Mouse (Mus musculus): ENCODE data around the gene Nutf2.
A peak's percentile ranks its signal among the peaks of the same experiment; 100 is the strongest.
"Not testable (repeated sequence)": the region's sequence is repeated elsewhere in the genome, so short reads cannot be mapped to it uniquely, and the experiment has no call there.

Nutf2 gene

DNA sequence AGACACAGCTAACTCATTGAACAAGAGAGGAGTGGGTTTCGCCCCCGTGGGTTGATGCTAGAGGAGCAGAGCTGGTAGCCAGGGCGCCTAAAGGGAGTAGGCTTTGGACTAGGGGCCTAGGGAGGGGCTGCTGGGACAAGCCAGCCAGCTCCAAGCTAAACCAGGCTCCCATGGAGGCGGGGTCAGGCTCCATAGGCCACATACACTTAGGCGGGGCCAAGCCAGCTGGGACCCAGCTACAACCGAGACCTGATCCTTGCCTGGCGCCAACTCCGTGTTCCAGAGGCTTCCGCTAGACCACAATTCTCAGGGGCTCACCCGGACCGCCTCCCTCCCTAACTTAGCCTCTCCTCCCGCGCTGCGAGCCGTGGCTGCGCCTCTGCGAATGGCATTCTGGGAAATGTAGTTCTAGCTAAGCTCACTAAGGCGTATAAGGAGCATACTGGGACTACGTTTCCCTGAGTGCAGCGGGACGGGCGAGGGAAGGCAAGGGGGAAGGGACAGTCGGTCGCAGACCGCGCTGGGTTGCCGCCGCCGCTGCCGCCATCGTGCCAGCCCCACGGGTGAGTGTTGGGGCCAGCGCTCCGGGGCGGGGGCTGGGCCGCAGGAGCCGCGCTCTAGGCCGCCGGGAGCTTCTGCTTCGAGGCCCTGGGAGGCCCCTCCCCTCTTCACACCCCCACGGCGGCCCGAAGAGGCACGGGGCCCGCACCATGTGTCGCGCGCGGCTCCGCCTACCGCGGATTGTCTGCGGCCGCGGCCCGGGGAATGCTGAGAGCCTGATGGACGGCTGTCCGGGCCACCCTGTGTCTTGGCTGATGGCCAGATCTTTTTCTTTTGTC, at the start of gene Nutf2:
TSS of gene Nutf2 (plus strand) at position 438 of the 839 bp plus-strand sequence.
- DNase-seq (ENCODE audit: low spot score in 2 of 2): peak; percentile 91 to 94

DNA sequence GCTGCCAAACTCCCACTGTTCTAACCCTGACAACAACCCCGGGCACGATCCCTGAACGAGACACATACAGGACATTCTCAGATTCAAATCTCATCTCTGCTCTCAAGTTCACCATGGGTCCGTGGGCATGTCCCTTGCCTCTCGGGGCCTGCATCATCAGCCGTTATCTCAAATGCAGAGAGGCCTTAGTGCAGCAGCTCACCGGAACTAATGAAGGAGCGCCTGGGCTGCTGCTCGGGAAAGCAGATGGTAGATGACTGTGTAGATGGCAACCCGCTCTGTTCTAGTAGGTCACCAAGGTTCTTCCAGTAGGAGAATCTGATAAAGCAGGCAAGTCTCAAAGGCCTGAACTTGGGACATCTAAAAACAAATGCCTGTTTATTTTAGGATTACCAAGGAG, 49.3 kb upstream of the Nutf2 start:
- no peak for DNase-seq (ENCODE audit: low spot score in 2 of 2)

DNA sequence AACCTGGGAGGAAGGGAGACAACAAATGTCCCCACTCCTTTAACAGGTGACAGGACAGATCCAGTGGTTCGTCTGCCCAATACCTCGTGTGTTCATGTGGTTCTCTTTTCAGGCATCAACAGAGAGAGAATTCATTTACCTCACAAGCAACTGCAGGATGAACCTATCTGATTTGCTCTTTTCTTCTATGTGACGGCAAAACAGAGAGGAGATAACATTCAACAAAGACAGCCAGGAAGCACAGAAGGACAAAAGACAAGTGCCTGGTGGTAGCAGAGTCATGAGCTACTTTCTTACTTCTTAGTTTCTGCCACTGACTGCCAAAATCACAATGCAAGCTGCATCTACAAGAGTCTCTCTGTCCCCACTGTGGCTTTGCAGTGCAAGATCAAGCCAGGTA, 48.8 kb upstream of the Nutf2 start:
- no peak for DNase-seq (ENCODE audit: low spot score in 2 of 2)

DNA sequence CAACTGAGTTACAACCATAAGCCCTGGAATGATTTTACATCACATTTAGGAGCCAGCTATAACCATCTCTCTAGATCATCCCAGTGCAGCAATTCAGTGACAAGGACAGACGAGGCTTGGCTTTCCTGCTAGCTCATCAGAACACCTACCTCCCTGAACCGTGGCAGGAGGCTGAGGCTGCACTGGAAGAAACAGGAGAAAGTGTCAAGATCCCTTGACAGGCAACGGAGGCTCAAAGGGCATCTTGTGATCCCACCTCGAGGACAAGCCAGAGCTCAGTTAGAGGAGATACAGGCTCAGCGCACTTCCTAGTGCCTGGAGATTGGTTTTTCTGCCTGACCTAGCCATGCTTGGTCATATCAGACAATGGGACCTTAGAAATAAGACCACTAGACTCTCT, 47.9 kb upstream of the Nutf2 start:
- no peak for DNase-seq (ENCODE audit: low spot score in 2 of 2)

DNA sequence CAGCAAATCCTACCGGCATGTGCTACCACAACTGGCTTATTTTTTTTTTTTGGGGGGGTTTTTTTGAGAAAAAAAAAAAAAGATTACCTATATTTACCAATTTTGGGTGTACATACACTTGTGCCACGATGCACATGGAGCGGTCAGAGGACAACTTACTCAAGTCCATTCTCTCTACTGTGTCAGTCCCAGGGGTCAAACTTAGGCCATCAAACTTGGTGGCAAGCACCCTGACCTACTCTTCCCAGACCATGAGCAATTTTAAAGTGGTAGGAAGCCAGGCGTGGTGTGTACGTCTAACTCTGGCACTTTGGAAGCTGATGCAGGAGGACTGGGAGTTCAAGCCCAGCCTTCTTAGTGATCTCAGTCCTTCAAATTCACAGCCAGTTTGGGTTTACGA, 47.1 kb upstream of the Nutf2 start:
- no peak for DNase-seq (ENCODE audit: low spot score in 2 of 2)

GRCm38 (mm10) chr8:105819659-105820058, 40.7 kb upstream of the Nutf2 start:
- no peak for DNase-seq (ENCODE audit: low spot score in 2 of 2)

GRCm38 (mm10) chr8:105820925-105821324, 39.5 kb upstream of the Nutf2 start:
- DNase-seq (ENCODE audit: low spot score in 2 of 2): no peak

DNA sequence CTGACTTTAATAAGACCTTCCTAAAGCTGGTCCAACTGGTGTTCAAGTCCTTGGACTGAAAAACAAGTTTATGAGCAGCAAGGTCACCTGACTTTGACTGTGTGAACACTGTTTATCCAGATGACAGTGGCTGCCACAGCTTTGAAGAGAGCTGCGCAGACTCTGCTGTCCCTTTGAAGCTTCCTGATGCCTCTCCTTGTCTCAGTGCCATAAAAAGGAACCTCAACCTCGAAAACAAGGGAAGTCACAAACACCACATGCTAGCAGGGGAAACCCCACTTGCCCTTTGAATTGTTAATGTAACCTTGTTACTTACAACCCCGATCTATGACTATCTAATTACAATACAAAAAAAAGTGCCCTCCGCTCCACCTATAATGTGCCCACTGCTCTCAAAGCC, 34.9 kb upstream of the Nutf2 start:
- no peak for DNase-seq (ENCODE audit: low spot score in 2 of 2)

DNA sequence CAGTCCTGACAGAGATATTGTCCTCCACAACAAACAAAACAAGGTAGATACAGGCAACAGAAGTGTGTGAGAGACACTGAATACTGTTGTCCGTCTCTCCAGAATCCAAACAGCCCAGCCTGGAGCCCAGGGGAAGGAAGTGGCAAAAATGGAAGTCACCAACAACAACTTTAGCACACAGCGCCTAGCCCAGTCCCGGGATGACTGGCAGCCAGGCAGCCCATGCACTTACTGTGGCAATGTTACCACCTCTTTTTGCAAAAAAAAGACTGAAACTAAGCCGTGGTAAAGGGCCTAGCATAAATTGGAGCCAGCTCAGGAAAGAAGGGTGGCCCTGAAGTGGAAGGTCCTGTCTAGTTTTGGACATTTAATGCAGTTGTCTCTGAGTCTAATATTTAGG, 34.0 kb upstream of the Nutf2 start:
- DNase-seq (ENCODE audit: low spot score in 2 of 2): no peak

DNA sequence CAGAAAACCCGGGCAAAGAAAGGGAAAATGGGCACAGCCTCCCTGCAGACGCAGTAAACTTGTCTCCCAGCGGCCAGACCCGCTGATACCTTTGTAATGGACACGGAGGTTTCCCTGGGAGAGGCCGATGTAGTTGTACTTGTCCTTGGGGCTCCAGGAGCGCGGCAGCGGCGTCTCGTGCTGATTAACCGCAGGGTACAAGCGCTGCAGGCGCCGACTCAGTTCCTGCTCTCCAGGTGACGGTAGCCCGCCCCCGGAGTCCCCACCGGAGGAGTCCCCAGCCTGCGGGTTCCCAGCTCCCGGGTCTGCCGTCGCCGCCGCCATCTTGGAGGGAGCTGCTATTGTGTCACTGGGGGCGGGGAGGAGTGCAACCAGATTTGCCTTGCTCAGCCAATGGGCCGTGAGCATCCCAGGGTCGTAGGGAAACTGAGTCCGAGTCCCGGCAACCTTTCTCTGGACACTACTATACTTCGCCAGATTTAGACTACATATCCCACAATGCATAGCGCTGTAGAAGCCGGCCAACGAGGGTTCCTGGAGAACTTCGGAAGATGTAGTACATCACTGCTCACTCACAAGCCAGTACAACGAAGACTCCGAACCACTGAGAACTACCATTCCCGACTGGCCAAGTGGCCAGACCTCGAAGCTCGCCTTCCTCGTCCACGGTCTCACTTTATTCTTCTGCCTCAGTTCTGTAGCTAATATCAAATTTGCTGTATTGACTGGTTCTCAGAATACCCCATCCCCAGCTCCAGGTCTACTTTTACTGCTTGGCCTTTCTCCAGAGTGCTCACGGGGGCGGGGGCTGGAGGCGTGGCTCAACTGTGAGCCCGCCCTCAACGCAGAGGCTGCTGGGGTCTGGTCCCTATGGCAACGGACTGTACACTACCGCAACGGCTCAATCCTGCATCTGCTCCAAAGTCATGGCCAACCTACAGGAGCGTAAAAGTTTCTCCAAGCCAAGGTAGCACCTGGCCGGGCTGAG, 33.2 kb upstream of the Nutf2 start, which contains the start of the genes Ranbp10 and Tsnaxip1:
TSS of gene Ranbp10 (minus strand) at position 490 of the 988 bp plus-strand sequence.
TSS of gene Tsnaxip1 (plus strand) at position 871 of the 988 bp plus-strand sequence.
- peak; percentile 97 to 98 for DNase-seq (ENCODE audit: low spot score in 2 of 2)

GRCm38 (mm10) chr8:105833740-105834139, 26.6 kb upstream of the Nutf2 start:
- DNase-seq (ENCODE audit: low spot score in 2 of 2): not testable (repeated sequence)

DNA sequence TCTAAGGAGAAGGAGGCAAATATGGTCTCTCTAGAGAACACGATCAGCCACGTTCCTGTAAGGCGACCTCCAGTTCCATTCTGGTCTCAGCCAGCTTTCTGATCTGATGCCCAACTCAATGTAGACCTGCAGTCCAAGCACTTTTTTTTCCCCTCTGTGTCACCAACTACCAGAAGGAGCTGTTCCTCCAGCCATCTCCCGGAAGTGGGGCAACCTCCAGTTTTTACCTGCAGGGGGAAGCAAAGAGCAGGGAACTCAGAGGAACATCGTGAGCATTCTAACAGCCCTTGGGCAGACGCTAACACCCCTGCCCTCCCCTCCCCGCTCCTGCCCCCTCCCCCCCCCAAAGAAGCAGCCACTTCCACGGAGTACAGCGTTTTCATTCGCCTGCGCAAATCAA, 25.1 kb upstream of the Nutf2 start:
- DNase-seq (ENCODE audit: low spot score in 2 of 2): peak; percentile 40 to 54

DNA sequence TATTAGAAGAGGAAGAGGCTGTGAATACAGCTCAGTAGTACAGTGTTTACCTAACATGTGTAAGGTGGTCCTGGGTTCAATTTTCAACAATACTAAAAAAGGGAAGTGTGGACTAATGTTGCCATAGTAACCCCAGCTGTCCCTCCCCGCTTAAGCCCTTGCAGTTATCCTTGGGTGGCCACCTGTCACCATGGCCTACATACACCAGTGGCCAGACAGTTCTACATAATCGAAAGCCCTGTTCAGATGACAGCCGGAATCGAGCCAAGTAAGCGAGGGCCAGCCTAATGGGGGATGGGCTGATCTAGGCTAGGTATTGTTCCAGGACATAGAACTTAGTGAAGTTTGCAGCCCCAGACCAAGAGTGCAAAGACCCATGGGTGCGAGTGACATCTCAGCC, 23.4 kb upstream of the Nutf2 start:
- no peak for DNase-seq (ENCODE audit: low spot score in 2 of 2)

GRCm38 (mm10) chr8:105839209-105839608, 21.2 kb upstream of the Nutf2 start:
- no peak for DNase-seq (ENCODE audit: low spot score in 2 of 2)

DNA sequence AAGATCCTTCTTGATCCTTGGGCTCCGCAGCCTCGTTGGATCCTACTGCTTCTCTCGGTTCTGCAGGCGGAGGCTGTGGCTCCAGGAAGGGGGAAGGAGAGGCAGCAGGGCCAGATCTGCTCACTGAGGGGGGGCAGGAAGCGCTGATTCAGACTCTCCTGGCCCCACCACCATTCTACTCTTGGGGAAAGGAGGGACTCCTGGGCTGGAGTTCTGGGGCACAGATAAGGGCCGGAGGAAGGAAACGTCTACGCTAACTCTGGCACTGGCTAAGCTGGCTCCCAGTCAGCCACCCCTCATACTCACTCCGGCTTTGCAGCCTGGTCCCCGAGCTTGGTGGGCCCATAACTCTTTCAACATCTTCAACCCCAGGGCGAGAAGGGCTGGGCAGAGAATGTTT, 13.7 kb upstream of the Nutf2 start:
- no peak for DNase-seq (ENCODE audit: low spot score in 2 of 2)

DNA sequence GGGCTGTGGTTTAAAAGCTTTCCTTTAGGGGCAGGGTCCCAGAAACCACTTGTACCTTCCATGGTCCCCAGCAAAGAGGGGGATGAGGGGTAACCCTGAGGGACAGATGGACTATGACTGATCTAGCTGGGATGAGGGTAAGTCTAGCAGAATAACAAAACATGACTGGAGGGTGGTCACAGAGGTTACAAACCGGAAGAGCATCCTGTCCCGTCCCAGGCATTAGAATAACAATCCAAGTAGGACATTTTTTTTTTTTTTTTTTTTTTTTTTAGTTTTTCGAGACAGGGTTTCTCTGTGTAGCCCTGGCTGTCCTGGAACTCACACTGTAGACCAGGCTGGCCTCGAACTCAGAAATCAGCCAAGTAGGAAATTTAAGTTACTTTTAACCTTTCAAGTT, 10.4 kb upstream of the Nutf2 start:
- DNase-seq (ENCODE audit: low spot score in 2 of 2): no peak

GRCm38 (mm10) chr8:105850611-105851010, 9.8 kb upstream of the Nutf2 start:
- DNase-seq (ENCODE audit: low spot score in 2 of 2): no peak

GRCm38 (mm10) chr8:105851651-105852143, 8.7 kb upstream of the Nutf2 start:
- peak; percentile 86 to 89 for DNase-seq (ENCODE audit: low spot score in 2 of 2)

- no peak for DNase-seq (ENCODE audit: low spot score in 2 of 2)
Measured at GRCm38 (mm10) chr8:105852146-105852729, 8.1 kb upstream of the Nutf2 start.

DNA sequence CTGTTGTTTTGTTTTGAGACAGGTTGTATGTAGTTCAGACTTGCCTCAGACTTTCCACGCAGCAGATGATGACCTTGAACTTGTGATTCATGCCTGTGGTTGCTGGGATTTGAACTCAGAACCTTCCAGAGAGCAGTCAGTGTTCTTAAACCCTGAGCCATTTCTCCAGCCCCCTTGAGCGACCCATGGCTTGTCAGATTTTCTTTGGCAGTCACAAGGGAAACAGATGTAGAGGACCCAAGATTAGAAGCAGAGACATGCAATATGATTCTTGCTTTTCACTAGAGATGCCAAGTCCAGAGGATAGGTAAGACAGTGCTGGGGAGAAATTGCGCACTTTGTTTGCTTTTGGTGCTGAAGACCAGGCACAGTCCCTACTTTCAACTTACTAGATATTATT, 7.2 kb upstream of the Nutf2 start, which contains the start of gene Cenpt:
TSS of gene Cenpt (minus strand) at position 101 of the 400 bp plus-strand sequence.
- no peak for DNase-seq (ENCODE audit: low spot score in 2 of 2)

DNA sequence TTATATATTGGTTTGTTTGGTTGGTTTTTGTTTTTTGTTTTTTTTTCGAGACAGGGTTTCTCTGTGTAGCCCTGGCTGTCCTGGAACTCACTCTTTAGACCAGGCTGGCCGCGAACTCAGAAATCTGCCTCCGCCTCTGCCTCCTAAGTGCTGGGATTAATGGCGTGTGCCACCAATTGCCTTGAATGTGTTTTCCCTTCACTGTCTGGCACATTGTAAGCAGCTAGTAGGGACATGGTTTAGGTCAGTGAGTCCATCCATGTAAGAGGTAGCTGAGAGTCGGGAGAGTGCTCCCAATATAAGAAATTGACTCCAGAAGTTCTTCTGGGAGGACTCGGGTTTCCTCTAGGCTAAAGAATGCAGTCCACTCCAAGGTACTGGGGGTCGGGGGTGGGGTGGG, 6.1 kb upstream of the Nutf2 start:
- DNase-seq (ENCODE audit: low spot score in 2 of 2): no peak
